Mouse (Mus musculus) ovary, postnatal 10 days (tissue): ENCODE measurements at regions not wholly inside any gene's neighbourhood (a gene's known extent, or its start where the extent isn't known, plus 50 kb on each side); places are given as distances from the start of the nearest gene placed in this dataset.

Experiments used
- DNase-seq: peaks from one replicate; pipeline ENCODE4 v3.0.0; 2022; ENCODE audit warnings: low spot score

DNA sequence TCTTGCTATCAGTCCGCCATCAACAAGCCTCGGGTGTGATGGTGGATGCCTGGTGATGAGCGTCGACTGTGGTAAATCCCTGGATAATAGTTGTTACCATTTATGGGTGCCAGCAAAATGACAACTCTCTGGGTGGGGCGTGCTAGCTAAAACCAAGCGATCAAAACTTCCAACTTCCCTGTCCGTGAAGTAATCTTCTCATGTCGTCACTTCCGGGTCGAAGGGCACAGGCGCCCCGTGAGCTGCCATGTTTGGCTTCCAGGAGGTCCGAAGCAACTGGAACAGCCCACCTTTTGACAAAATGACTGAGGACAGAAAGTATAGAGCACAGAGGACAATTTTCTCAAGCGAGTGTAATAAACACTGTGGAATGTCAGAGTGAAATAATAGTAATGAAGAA, 62.5 kb upstream of the Ubl3 start:
- no peak for DNase-seq

DNA sequence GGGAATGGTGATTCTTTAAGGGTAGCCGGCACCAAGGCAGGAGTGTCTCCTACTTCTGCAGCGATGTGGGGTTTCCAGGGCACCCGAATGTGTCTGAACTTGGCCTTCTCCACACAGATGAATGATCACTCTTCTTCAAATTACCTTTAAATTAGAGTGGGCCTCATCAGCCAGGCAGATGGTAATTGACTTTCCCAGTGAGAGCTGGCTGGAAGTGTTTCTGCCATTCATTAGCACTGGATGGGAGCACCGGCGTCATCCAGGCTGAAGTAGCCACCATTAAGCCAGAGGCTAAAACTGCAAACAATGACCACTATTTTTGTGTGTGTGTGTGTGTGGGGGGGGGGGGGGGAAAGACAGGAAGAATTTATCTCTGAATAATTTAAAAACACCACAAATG, 58.7 kb upstream of the Ubl3 start:
- no peak for DNase-seq

DNA sequence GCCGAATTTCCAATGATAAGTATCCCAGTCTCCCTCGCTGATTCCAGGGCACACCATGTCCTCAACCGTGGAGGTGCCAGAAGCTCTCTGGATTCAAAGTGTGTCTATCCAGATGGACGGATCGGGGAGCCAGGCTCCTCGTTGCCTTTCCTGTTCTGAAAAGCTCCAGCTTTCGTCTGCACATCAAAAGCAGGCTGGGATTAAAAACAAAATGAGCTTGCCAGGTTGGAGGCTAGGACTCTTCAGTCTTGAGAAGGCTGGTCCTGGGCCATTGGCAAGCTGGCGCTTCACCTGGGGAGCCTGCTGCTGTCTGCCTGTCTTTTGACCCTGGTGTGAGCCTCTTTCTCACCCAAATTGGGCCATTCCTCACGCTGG, 56.9 kb upstream of the Ubl3 start:
- DNase-seq, result no peak

DNA sequence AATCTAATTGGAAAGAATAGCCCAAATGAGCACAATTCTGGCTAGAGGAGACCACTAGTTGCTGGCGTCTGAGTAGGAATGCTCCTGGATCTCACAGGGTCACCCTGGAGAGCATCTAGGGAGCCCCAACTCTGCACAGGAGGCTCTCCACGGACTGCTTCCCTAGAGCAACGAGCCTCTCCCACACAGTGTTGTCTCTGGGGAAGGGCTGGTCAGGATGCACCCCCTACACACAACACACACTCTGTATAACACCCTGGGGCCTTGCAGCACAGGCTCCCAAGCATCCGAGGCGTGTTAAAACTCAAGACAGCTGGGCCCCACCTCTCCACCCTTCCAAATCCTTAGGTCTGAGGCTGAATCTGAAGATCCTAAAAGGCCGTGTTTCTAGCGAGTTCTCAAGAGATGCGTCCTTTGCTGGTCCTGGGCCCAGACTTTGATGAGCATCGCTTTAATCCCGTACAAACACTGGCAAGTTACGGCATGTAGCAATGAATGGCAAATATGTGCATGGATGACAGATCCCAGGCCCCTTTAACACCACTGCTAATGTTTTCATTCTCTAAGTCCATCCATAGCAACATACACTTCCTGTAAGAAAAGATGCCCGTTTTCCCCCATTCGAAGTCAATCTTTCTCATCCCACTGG, 56.4 kb upstream of the Ubl3 start:
- DNase-seq, result no peak

DNA sequence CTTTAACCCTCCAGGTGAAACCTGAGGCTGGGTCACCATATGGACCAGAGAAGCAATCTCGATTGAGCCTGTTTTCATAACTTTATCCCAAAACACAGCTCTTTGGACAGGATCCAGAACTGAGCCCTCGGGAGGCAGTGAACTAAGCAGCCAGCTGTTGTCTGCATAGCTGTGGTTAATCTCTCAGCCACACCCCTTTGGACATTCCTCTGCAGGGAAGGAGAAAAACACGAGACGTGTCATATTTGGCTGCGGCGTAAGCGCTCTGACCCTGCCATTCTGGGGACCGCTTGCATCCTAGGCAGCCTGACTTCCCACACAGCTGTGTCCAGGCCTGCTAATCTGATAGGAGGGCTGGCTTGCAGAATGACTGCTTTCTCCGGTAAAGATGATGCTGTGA, 55.6 kb upstream of the Ubl3 start:
- no peak for DNase-seq

DNA sequence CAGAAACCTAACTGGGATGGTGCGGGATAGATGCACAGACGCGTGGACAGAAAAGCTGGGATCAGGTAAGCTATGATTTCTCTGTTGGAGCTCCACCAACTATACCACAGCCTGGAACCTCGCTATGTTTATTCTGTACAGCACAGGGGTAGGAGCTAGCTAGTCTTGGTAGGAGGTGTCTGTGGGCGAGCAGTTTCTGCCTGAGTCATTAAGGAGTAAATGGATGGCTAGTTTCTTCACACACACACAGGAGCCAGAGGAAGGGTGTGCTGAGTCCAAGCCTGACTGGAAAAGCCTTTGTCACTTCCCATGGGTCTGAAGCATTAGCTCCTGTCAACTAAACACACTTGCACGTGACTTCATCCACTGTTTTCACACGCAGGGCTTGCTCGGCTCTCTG, 53.1 kb upstream of the Ubl3 start:
- DNase-seq, result no peak
